Mouse (Mus musculus) liver, embryonic 14.5 days (tissue): ENCODE measurements around the gene Arid1b. TPM values are rescaled to one million over a fixed set of nuclear protein-coding genes. Genes with fewer than 3 reads are reported as not detected.
A peak's percentile ranks its signal among the peaks of the same experiment; 100 is the strongest.
"Not testable (repeated sequence)": the region's sequence is repeated elsewhere in the genome, so short reads cannot be mapped to it uniquely, and the experiment has no call there.

Experiments
- ATAC-seq: fragments of 200-750 bp; cut with Nextera tagmentation; 2 replicates; pipeline ENCODE4 v1.8.0; 2017; ENCODE audit warnings: moderate number of reproducible peaks, mild to moderate bottlenecking, moderate library complexity; ENCODE audit not compliant: insufficient read depth
- DNase-seq, 3 experiments: peaks; one replicate each; pipeline ENCODE4 v3.0.0-alpha.2; 2012 to 2013; ENCODE audit warnings: low read depth in 3 of 3, low spot score in 3 of 3
- H3K27ac ChIP-seq: fragments of 300-500 bp; sonication (generic); 2 replicates; pipeline ENCODE4 v1.5.1; 2014; ENCODE audit warnings: moderate library complexity, mild to moderate bottlenecking, control low read depth, inconsistent platforms
- H3K27me3 ChIP-seq: fragments of 300-500 bp; sonication (generic); 2 replicates; pipeline ENCODE4 v1.6.1; 2014; ENCODE audit warnings: mild to moderate bottlenecking, low read length, moderate library complexity; ENCODE audit not compliant: control insufficient read depth, insufficient read depth
- H3K36me3 ChIP-seq: fragments of 300-500 bp; sonication (generic); replicated peaks from 2 replicates; pipeline ENCODE4 v1.6.1; 2014; ENCODE audit warnings: low read depth; ENCODE audit not compliant: control insufficient read depth, insufficient read depth
- H3K4me1 ChIP-seq, 2 experiments: fragments of 200-500 bp in 1 of 2; fragments of 300-500 bp in 1 of 2; sonication (generic) in 1 of 2; replicated peaks; 2 replicates each; pipeline ENCODE4 v1.6.1; 2012 to 2014; ENCODE audit warnings: antibody characterized with exemption in 1 of 2, inconsistent platforms in 1 of 2, low read length in 1 of 2; ENCODE audit not compliant: control insufficient read depth in 2 of 2, insufficient read depth in 2 of 2
- H3K4me2 ChIP-seq: fragments of 300-500 bp; sonication (generic); 2 replicates; pipeline ENCODE4 v1.6.1; 2014; ENCODE audit warnings: low read depth, mild to moderate bottlenecking, control low read depth, moderate library complexity
- H3K4me3 ChIP-seq, 2 experiments: fragments of 200-500 bp in 1 of 2; fragments of 300-500 bp in 1 of 2; sonication (generic) in 1 of 2; 2 replicates each; pipeline ENCODE4 v1.5.1; 2012 to 2014; ENCODE audit warnings: low read depth in 2 of 2, low read length in 2 of 2, mild to moderate bottlenecking in 2 of 2, control low read depth in 1 of 2, inconsistent platforms in 1 of 2, moderate library complexity in 1 of 2; ENCODE audit not compliant: insufficient read depth in 1 of 2
- H3K9ac ChIP-seq: fragments of 300-500 bp; sonication (generic); replicated peaks from 2 replicates; pipeline ENCODE4 v1.6.1; 2014; ENCODE audit warnings: mild to moderate bottlenecking, control low read depth, moderate library complexity
- H3K9me3 ChIP-seq: fragments of 300-500 bp; sonication (generic); 2 replicates; pipeline ENCODE4 v1.6.1; 2016; ENCODE audit warnings: low read length, mixed read lengths; ENCODE audit not compliant: control insufficient read depth
- CTCF ChIP-seq: IDR thresholded peaks from 2 replicates; pipeline ENCODE4 v1.5.1; 2016; ENCODE audit warnings: antibody characterized with exemption, low read depth, control low read depth
- EP300 ChIP-seq: IDR thresholded peaks from 2 replicates; pipeline ENCODE4 v1.6.1; 2016; ENCODE audit warnings: antibody characterized with exemption, low read depth
- WGBS: fragments of 180-500 bp; shearing (Covaris S2); extraction: QIAGEN DNeasy Blood & Tissue Kit; methylation state at CpG from one replicate; pipeline ENCODE4 v1.1.7; 2014; ENCODE audit not compliant: insufficient replicate concordance; 5-methylcytosine and 5-hydroxymethylcytosine counted together
- polyA plus RNA-seq, 2 experiments: library from polyadenylated mRNA; depleted of rRNA in 1 of 2; stranded (reverse) in 1 of 2; unstranded in 1 of 2; fragments of >200 nt; fragmentation: Nextera tagmentation in 1 of 2; extraction: Ambion mirVana in 1 of 2; gene quantifications; 2 replicates each; pipeline versions ENCODE4 v1.2.1 to v1.2.3; 2012 to 2014

Gene Arid1b
- polyA plus RNA-seq, 2 experiments = 2.6 to 3.1 TPM

DNA sequence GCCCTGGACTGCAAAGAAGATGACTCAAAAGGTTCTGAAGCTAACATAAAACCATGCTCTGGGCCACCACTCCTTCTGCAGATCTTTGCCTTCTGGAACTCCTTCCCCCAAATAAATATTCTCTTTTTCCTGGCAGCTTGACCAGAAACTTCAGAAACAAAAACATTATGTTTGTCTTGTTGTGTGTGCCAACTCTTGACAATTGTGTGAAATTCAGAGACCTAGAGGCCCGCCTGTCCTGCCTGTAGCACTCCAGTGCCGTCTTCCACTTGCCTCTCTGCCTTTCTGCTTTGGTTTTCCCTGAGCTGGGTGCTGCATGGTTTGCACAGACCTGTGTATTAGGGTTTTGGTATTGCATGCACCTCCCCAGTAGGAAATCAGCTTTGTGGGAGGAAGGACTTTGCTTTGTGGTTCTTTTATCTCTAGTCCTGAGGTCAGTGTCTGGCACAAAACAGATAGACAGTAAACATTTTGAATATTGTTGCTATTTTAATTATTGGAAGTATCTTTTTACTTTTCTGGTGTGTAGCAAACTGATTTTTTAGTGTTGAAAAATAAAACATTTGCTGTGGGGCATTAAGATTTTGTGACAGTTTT, 114.5 kb downstream of the Arid1b start:
- ATAC-seq (no peak), DNase-seq (no peak)
- Histone ChIP-seq H3K9me3 (no peaks in the 10 kb centered on the region), H3K27me3 (no peaks in the 10 kb centered on the region), H3K9ac (no peak overlapping the region), H3K4me3 (no peak overlapping the region), H3K36me3 (no peaks in the 10 kb centered on the region), H3K4me1 (peaks cover 65 to 74% of the 10 kb centered on the region in 2 experiments), H3K4me2 (no peak overlapping the region), H3K27ac (peak overlapping the region; percentile 32)
- WGBS = 40% methylated on average over 2 of the region's 2 CpGs
- TF ChIP-seq CTCF (no peak), EP300 (no peak)

- no peak overlapping the region; the same call in 1 of the 2 replicates for H3K27ac ChIP-seq
- H3K9ac ChIP-seq = no peak overlapping the region
- no peak overlapping the region for H3K4me3 ChIP-seq
- peaks cover 61 to 70% of the 10 kb centered on the region in 2 experiments for H3K4me1 ChIP-seq
- H3K4me2 ChIP-seq = no peak overlapping the region
- H3K36me3 ChIP-seq = no peaks in the 10 kb centered on the region
- no peaks in the 10 kb centered on the region for H3K27me3 ChIP-seq
- no peak for DNase-seq
- TF ChIP-seq CTCF (no peak), EP300 (no peak)
- no peak for ATAC-seq
- no peaks in the 10 kb centered on the region for H3K9me3 ChIP-seq
- 78% methylated on average over 8 of the region's 8 CpGs for WGBS
These were observed 115.2 kb downstream of the Arid1b start for GRCm38 (mm10) chr17:5109343-5109742.

DNA sequence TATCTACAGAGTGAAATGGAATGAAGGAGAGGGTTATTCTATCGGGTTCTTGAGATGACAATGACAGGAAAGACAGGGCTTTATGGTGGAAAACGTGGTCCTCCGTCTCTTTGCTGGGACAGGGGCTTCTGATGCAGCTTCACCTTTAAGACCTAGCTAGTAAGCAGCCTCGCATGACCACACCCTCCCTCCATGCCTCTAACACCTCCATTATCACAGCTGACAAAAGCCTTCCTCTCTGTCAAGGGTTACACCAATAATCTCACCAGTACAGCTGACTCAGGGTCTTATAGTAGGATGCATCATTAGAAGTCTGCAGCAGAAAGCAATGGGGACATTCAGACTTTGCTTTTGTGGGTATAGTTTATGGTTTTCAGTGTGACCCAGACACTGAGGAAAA, 116.0 kb downstream of the Arid1b start:
- DNase-seq = peak in 1 of 3 experiments; percentile 44
- H3K27ac ChIP-seq = peak overlapping the region; percentile 92
- no peak overlapping the region for H3K4me3 ChIP-seq
- no peaks in the 10 kb centered on the region for H3K36me3 ChIP-seq
- H3K4me1 ChIP-seq = peaks cover 61 to 67% of the 10 kb centered on the region in 2 experiments
- TF ChIP-seq EP300 (no peak), CTCF (no peak)
- peak; percentile 57 for ATAC-seq
- 36% methylated on average over 4 of the region's 4 CpGs for WGBS
- H3K9me3 ChIP-seq = no peaks in the 10 kb centered on the region
- H3K9ac ChIP-seq = no peak overlapping the region; the same call in 1 of the 2 replicates
- H3K4me2 ChIP-seq = peak overlapping the region; percentile 44
- no peaks in the 10 kb centered on the region for H3K27me3 ChIP-seq

- not testable (repeated sequence) for H3K4me3 ChIP-seq, DNase-seq, ATAC-seq, H3K9ac ChIP-seq, H3K27me3 ChIP-seq, H3K4me2 ChIP-seq, H3K36me3 ChIP-seq, H3K9me3 ChIP-seq
- Histone ChIP-seq H3K4me1 (peaks cover 61 to 65% of the 10 kb centered on the region in 2 experiments), H3K27ac (peak overlapping the region; percentile 92)
- 89% methylated on average over 5 of the region's 5 CpGs for WGBS
These were observed 116.8 kb downstream of the Arid1b start for GRCm38 (mm10) chr17:5110981-5111380.

DNA sequence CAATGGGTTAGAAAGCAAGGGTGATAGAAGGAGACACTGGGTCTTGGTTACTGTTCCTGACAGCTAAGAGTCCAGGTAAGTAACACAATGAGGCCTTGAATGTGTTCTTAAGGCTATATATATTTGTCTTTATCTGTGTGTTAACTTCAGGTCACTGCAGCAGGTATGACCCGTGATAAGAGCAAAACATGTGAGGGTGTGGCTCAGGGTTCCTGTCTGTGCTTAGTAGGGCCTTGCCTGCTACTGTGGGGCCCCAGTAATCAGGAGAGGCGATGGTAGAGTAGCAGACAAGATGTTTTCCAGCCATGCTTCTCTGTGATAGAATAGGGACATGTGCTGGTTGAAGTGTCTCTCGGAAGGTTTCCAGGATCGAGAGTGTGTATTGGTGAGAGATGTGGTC, 118.0 kb downstream of the Arid1b start:
- Histone ChIP-seq H3K9me3 (no peaks in the 10 kb centered on the region), H3K9ac (peak overlapping the region; percentile 60), H3K27ac (peak overlapping the region; percentile 92), H3K4me2 (peak overlapping the region; percentile 69), H3K4me1 (peaks cover 59 to 61% of the 10 kb centered on the region in 2 experiments), H3K27me3 (no peaks in the 10 kb centered on the region), H3K36me3 (no peaks in the 10 kb centered on the region), H3K4me3 (peak overlapping the region in 1 of 2 experiments; percentile 20; a peak in 1 of 4 replicates)
- ATAC-seq (peak; percentile 97), DNase-seq (peak; percentile 37 to 71 (median 50))
- no peak for TF ChIP-seq CTCF
- peak; percentile 87 for TF ChIP-seq EP300
- 28% methylated on average over 4 of the region's 4 CpGs for WGBS
